Mouse (Mus musculus) A20 (cell line): ENCODE measurements around the gene Fam98a.

Experiments
- DNase-seq: peaks from one replicate; pipeline ENCODE4 v3.0.0-alpha.2; 2011; ENCODE audit warnings: low read depth, low spot score

The Fam98a gene

GRCm38 (mm10) chr17:75551512-75552400 lies at the start of gene Fam98a:
Gene Fam98a, minus strand, starts transcription at chr17:75551946.
- peak; percentile 100 for DNase-seq

GRCm38 (mm10) chr17:75598652-75599051 lies 46.9 kb upstream of the Fam98a start:
- DNase-seq, result no peak

- DNase-seq, result no peak
Measured at GRCm38 (mm10) chr17:75582738-75583137, 31.0 kb upstream of the Fam98a start.

DNA sequence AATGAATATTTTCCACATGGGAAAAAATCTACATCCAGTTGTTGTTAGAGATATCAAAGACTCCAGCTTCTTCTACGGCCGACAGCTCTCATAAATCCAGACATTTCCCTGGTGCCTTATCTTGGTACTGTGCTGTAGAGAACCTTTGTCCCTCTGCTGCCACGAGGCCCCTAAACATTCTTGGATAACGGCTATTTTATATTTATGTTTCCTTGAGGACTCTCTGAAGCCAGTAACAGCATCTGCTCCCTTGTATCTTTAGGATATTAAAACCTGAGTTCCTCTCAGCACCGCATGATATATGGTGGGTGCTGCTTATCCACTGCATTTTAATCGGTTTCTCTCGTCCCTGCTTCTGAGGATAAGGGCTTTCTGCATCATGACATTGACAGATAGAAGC lies 23.9 kb upstream of the Fam98a start:
- DNase-seq, result no peak

DNA sequence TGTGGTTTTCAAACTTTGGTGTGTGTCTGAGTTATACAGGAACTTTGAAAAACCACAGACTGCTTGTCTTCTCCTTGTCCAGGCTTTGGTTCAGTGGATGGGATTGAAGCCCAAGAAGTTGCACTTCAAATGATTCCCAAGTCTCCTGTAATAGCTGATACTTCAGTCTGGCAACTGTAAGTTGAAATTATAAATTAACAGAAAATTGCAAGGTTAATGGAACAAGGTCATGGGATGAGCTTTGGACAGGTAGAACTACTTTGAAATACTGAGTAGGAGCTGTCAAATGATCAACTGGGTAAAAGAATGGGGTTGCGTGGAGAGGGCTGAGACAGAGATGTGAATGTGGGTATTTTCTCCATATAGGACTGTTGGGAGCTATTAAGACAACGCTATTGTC lies 6.3 kb upstream of the Fam98a start:
- no peak for DNase-seq

DNA sequence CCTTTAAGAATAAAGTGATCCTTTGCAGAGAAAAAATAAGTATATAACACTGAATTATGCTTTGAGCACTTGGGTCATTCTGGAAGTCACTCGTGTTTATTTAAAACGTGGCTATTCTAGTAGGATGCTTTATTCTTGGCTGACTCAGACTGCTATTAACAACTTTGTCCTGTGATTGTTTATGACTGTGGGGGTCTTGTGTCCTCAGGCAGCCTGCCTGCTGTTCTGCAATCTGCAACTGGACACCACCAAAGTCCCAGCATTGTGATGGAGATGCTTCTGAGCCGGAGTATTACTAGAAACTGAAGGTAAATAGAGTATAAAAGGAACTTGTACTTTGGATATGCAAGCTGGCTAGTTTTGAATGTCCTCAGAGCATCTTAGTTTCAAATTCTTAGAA lies 5.3 kb upstream of the Fam98a start:
- no peak for DNase-seq

DNA sequence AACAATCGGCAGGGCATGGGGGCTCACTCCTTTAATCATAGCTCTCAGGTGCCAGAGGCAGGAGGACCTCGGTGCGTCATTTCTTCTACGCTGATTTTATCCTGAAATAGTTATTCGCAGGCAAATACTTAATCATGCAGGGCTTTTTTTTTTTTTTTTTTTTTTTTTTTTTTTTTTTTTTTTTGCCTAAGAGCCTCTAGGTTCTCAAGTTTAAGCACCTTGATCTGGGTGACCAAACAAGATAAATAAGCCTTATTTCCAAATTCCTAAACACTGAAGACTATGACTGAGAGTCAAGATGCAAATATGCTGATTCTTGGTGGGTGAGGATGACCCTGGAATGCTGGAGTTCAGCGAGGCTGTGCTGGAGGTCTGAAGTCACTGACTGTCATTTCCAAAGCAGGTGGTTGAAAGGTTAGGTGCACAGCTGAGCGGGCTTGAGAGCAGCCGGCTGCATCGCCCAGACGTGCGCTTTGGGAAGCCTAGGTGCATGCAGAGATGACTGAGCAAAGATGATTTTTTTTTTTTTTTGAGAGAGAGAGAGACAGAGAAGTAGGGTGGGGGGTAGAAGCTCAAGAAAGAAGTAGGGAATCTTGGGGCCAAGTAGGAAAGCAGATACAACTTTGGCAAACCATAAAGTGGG lies 854 bp downstream of the Fam98a start:
- DNase-seq, result peak; percentile 78

GRCm38 (mm10) chr17:75544262-75544661 lies 7.5 kb downstream of the Fam98a start:
- no peak for DNase-seq

GRCm38 (mm10) chr17:75543434-75543833 lies 8.3 kb downstream of the Fam98a start:
- no peak for DNase-seq

DNA sequence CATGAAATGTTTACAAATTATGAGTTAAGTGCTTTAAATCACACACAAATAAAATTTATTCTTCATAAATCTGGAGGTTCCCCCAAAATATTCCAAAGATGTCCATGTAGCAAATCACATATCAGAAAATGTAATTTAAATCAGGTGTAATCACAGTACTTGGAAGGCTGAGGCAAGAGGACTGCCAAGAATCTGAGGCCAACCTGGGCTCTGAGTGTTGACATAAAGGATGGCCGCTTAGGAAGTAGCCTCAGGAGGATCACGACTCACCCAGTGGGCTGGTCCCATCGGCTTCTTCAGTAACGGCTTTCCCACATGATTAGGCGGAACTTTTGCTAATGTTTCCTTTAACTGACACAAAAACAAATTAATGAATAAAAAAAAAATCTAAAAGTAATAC lies 11.9 kb downstream of the Fam98a start:
- DNase-seq, result no peak

DNA sequence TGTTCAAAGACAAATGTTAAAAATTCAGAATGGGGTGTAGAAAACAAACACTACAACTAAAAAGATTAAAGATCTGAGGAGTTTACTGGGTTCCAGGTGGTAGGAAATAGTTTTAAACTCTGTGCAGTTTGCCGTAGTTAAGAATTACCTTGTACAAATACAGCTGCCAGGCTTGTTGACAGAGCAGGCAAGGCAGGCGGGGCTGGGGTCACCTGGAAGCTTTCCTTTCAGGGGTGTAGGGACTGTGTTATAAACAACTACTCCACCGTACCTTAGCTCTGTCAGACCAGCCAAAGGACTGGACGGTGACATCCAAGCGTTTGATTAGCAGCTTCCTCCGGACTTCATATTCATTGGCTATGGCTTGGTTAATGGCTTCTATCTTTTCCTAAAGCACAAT lies 12.6 kb downstream of the Fam98a start:
- no peak for DNase-seq

DNA sequence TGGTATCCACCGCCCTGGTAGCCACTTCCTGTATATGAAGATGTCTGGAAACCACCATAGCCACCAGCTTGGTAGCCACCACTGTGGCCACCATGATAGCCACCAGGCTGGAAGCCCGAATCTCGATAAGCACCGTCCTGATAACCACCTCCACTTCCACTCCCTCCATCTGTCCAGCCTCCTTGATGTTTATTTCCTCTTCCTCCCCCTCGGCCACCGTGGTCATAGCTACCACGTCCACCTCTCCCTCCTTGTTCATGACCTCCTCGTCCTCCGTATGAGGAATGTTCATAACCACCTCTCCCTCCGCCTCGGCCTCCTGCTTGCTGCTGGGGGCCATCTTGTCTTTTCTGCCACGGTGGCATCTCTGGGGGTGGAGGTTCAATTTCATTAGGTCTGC lies 13.3 kb downstream of the Fam98a start:
- DNase-seq, result no peak

- no peak for DNase-seq
Measured at GRCm38 (mm10) chr17:75537050-75537445, 14.7 kb downstream of the Fam98a start.

- DNase-seq, result peak; percentile 84
Measured at GRCm38 (mm10) chr17:75536396-75537049, 15.2 kb downstream of the Fam98a start.

GRCm38 (mm10) chr17:75535612-75536011 lies 16.1 kb downstream of the Fam98a start:
- no peak for DNase-seq

DNA sequence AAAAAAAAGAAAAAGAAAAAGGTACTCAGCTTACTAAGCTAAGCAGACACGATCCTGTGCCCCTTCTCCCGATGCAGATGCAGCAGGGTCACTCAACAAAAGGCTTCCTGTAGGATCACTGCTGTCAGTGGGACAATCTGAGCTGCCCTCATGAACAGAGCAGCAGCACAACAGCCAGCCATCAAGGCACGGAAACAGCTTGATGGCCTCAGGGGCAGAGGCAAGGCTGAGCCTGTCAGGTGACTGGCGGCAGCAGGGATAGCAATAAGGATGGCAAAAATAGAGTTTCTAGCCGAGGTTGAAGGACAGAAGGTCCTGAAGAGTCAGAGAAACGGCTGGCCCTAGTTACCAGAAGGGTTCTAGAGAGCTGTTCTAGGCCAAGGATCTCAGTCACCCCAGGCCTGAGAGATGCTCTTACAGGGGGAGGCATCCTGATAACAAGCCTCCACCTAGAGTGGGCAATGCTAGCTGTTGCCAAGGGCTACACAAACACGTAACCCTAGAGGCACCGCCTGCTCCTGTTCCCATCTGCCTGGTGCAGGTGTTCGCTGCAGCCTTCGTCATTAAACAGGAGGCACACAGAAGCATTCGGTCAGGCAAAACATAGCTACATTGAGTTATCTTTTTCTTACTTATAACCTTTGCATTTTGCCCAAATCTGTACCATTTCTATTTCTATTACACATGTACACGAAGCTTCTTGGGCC lies 17.3 kb downstream of the Fam98a start:
- peak; percentile 50 for DNase-seq

DNA sequence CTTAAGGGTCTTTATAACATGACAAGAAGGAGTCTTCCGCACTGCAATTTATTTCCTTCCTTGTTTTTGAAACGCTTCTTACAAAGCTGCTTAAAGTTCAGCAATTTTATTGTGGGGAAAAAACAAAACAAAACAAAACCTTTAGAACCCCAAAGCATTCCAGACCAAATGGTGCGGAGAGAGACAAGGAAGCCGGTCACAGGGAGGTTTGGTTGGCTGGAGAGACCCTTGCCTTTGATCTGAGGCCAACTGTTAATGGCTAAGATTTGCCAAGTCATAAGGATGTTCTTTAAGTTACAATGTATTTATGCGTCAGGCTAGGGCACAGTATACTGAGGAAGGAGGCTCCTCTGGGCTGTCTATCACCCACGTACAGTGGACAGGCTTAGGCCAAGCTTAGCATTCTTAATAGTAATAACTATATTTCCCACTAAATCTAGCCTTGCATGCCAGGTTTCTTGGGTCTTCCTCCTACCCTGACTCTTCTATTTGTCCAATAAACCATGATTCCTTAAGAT lies 19.2 kb downstream of the Fam98a start:
- no peak for DNase-seq

- no peak for DNase-seq
Measured at GRCm38 (mm10) chr17:75529222-75529935, 22.4 kb downstream of the Fam98a start.

- no peak for DNase-seq
Measured at GRCm38 (mm10) chr17:75526411-75526810, 25.3 kb downstream of the Fam98a start.

DNA sequence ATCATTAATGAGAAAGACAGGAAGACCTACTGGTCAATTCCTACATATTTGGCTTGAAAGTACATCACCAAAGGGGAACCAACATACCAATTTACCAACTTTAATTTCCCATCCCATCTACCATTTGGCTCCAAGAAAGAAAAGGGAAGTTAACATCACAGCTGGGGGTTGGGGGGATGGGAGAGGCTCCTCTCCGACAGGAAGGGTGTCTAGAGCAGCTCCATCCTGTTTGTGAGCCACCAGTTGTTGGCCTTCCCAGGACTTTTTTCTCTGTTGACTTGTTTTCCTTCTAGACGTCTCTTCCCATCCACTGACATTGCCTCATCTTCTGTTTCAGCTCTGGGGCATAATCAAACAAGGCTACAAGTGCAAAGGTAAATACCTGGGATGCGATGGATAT lies 27.9 kb downstream of the Fam98a start:
- DNase-seq, result no peak
